Mouse (Mus musculus) R1 (cell line): ENCODE results near the gene Nmrk1.
"Not testable (repeated sequence)": the region's sequence is repeated elsewhere in the genome, so short reads cannot be mapped to it uniquely, and the experiment has no call there.

Experiments used
- DNase-seq: peaks from one replicate; pipeline ENCODE4 v3.0.0-alpha.2; 2018; ENCODE audit warnings: low read depth, low spot score

Gene Nmrk1

DNA sequence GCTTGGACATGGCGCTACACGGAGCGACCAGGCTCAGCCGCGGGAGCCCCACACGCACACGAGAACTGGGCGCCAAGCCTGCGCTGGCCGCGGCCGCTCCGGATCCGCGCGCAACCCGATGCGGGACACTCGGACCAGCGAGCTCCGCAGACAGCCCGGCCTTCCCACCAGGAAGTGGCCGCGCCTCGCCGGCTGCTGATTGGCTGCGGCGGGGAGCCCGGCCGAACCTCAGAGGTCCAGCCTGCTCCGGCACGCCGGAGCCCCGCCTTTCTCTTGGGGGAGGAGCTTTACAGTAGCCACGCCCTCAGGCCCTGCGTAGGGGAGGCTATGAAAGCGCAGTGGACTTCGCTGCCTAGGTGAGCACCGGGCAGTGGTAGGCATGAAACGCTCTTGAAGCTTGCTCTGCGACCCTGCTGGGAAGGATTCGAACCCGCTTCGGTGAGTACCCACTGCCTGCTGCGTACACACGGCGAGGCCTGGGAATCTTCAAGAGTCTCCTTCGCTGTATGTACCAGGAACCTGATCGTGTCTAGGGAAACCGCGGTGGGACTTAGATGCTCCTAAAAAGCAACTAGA lies at the start of gene Nmrk1, which contains the start of gene Ostf1:
Nmrk1 (plus strand) TSS at position 307 of the 576 bp plus-strand sequence.
Ostf1 (minus strand) TSS at position 180 of the 576 bp plus-strand sequence.
- peak; percentile 93 for DNase-seq

DNA sequence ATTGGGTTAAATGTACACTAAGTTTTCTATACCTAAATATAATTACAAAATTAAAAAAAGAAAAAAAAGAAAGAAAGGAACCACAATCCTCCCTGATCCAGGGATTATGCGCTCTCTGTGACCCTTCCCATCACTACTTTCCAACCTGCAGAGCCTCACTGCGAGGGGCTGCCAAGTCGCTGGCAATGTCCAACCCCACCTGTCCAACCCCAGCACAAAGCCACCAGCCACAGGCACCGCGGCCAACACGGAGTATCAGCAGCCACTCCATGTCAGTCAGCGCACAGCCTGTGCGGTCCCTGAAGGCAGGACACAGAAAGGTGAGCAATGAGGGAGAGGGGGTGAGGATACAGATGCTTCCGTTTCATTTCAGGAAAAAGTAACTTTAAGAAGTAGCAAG lies 49.5 kb upstream of the Nmrk1 start:
- no peak for DNase-seq

DNA sequence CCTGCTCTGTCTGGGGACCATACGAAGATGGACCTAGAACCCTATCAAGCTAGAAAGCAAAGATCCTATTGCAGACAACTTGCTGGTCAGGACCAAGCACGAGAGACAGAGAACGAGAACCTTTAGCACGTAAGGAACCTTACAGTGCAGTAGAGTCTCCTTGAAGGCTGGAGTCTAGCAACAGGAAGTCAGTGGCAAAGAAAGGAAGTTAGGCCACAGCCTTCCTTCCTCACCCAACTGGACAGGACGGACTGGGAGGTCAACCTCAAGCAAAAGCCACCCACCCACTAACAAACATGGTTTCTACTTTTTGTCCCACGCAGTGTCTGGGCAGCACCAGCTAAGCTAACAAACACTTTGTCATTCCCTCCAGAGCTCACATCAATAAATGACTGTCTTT lies 48.9 kb upstream of the Nmrk1 start:
- no peak for DNase-seq

DNA sequence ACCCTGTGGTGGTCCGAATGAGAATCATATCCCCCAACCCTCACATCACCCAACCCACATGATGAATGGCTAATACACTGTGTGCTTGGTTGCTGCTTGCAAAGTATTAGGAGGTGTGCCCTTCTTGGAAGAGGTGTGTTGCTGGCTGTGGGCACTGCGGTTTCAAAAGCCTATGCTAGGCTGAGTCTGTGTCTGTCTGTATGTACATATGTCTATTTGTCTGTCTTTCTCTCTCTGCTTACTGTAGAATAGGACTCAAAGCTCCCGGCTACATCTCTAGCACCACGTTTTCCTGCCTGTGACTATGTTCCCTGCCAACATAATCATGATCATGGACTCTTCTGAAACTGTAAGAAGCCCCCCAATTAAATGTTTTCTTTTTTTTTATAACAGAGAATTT lies 48.0 kb upstream of the Nmrk1 start:
- no peak for DNase-seq

DNA sequence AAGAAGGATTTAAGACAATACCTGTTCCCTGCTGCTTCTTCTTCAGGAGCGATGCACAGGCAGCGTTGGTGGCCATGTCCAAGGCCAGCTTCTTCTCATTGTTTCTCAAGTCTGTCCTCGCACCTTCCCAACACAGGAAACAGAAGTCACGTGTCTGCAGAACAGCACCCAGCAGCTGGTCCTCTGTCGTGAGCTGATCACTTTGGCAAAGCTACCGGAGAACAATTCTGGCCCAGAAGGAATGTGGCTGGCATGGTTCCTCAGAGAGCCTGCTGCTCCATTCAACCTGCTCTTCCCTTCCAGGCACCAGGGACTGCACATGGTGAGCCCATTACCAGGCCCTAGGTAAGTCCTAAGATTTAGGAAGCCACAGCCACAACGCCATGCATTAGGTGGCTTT lies 47.1 kb upstream of the Nmrk1 start:
- DNase-seq: no peak

DNA sequence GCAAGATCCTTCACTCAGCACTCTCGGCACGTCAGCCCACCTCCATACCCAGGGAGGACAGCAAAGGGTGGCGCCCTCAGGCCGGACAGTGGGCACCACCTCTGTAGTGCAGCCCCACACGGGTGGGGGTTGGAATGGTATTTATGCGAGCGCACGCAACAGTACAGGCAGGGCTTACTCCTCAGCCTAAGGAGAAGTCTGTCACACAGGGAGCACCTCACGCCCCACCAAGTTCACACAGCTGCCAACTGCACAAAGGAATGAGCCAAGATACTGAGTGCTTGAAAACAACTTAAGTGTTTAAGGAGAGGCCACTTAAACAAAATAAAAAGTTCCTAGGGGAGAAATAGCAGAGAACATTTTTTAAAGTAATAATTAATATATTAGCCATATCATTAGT lies 44.6 kb upstream of the Nmrk1 start:
- DNase-seq: no peak

DNA sequence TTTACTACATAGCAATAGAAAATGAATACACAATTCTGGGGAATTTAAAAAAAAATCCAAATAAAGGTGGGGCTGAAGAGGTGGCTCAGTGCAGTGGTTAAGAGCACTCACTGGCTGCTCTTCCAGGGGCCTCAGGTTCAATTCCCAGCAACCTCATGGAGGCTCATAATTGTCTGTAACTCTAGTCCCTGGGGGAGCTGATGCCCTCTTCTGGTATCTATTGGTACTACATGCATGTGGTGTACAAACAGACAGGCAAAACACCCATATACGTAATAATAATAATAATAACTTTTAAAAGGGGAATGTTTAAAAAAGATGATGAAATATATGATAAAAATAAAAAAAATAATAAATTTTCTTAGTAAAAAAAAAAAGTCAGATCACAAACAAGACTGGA lies 43.5 kb upstream of the Nmrk1 start:
- DNase-seq: peak; percentile 71

DNA sequence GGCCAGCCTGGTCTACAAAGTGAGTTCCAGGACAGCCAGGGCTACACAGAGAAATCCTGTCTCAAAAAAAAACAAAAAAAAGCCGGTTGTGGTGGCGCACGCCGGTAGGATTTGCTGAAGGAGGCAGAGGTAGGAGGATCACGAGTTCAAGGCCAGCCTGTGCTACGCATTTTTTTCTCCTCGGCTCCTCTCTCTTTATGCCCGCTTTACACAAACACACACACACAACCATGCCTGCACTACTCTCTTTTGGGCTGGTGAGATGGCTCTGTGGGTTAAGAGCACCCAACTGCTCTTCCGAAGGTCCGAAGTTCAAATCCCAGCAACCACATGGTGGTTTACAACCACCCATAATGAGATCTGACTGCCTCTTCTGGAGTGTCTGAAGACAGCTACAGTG lies 42.9 kb upstream of the Nmrk1 start:
- not testable (repeated sequence) for DNase-seq

DNA sequence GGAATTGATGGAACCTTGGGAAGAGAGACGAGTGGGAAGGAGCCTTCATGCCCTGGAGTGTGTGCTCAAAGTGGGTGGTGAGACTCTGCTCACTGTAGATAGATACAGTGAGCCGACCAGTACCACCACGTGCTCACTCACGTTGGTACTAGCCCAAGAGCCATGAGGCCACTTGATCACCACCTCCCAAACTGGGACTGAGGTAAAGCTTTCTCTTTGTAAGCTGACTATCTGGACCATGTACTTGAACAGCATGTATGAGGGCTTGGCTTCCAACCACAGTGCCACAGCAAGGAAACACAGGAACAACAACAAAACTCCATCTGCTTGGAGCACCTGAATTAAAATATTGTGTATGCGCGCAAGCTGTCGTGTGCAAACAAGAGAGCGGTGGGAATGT lies 42.5 kb upstream of the Nmrk1 start:
- DNase-seq: no peak

DNA sequence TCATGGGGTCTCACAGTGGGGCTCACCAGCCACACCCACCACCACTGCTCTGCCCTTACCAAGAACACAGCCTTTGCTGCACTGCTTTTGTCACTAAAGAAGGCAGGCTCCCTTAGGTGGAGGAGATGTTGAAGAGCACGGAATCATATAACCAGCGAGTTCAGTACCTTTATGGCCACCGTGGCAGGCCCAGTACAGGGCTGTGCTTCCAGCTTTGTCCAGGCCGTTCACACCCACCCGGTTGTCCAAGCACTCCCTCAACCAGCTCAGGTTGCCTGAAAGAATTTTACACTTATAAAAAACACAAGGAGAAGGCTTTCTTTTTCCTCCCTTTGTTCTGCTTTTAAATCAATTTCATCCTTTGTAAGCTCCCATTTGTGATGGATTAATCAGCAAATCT lies 41.5 kb upstream of the Nmrk1 start:
- DNase-seq: no peak

DNA sequence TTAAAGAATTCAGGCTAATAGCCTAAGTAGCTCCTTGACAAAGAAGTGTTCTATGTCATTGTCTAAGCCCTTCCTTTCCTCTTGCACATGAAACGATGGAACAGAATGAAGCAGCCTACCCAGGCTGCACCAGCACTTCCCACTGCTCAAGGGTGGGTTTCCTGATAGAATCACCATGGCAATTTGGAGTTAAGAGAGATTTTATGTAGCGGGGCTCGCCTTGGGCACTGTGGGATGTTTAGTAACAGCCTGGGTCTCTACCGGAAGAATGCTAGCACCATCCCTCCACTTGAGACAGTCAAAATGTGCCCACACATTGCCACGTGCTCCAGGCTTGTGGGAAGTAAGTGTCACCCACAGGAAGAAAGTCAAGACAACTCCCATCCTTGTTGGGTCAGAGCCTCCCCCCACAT lies 40.8 kb upstream of the Nmrk1 start:
- DNase-seq: no peak

DNA sequence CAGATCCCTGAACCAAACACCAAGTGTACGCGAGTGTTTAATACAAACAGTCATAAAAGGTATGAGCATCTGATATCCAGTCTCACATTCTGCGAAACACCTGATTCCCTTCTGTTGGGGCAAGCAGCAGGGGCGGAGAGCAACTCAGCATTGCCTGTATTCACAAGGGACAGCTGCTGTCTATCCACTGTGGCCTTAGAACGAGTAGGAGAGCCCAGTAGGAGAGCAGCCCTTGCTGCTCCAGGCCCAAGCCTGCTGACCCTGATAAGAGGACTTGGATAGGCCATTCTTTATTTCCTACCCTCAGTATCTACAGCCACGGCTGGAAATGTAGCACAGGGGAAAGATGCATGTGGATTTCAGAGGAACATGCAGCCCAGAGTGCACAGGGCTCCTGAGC lies 38.8 kb upstream of the Nmrk1 start:
- DNase-seq: no peak

DNA sequence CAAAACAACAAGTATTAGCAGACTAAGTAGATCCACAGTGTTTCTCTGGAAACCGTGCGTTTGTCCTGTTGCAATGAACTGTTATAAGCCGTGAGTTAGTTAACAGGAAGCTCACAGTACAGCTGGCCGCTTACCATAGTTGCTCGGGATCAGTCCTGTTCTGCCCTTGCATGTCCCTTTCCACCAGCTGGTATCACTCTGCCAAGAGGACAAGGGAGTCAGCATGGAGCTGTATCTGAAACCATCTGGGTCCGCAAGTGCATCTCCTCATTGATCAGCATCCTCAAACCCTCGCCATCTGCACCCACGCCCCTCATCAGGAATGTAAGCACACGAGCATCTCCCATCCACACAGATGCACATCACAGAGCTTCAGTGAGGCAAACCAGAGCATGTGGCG lies 38.0 kb upstream of the Nmrk1 start:
- no peak for DNase-seq

DNA sequence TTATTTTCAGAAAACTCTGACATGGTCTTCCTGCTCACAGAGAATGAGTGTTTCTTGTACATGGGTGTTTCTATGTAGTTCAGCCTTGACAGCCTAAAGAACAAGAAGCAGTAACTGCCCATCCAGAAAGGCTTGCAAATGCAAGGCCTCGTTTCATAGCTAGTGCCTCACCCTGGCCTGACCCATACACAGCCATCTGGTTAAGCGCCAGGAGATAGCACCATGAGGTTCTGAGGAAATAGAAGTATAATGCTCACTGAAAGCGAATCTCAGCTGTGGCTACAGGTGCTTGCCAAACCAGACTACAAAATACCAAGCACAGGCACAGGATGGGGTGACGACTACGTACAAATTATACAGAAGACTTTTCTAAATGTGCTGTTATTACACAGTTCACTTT lies 34.9 kb upstream of the Nmrk1 start:
- DNase-seq: no peak

DNA sequence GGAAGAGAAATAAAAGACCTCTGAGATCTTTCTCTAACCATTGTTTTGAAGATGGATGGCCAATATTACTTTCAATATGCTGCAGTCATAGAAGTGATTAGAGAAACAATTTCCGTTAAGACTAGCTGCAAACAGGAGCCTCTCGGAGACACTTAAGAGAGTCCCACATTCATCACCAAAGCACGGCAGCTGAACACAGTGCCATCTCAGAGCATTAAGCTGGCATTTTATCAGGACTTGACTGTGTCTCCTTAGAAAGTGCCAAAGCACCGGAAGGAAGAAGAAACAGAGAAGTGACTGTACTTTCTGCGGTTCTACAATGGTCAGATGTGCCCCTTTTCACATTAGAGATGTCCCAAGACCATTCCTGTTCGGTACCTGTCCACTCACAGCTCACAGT lies 34.0 kb upstream of the Nmrk1 start:
- DNase-seq: no peak

DNA sequence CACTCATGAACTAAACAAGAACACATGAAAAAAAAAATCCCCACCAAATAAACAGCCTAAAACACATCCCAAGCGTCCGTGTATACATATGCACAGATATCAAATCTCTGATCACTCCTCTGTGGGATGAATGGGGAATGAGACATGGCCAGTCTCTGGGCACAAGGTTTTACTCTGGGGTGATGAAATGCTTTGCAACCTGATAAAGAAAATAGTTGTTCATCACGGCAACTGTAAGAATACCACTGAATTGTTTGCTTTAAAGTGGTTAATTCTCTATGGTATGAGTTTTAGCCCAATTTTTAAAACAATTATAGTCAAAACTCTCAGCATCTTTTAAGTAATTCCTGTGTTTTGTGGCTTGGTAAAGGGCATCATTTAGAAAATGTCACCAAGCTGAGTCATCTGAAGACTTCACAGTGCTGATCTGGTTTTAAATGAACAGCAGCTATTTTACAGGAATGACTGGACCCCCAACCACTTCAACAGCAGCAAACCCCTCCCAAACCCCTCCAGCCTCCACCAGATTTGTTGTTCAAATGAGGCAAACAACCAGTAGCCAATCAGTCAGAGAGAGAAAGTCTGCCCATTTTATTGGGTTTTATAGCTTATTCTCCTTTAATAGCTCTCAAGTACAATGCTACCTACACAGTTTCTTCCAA lies 33.4 kb upstream of the Nmrk1 start:
- DNase-seq: no peak

DNA sequence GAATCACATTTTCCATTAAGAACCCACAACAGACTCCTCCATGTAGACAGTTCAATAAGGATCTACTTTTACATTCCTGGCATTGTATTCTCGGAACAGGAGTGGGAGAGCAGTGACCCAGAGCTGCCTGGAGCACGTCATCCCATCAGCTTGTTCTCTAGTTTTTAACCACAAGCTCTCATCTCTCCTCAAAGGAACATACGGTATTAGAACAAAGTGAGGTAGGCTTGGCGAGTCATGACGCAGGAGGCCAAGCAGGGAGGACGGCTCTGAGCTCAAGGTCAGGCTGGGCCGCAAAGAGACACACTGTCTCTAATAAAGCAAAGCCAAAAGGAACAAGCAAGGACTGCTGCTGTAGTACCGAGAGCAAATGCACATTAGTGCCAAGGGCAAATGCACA lies 32.7 kb upstream of the Nmrk1 start:
- no peak for DNase-seq

DNA sequence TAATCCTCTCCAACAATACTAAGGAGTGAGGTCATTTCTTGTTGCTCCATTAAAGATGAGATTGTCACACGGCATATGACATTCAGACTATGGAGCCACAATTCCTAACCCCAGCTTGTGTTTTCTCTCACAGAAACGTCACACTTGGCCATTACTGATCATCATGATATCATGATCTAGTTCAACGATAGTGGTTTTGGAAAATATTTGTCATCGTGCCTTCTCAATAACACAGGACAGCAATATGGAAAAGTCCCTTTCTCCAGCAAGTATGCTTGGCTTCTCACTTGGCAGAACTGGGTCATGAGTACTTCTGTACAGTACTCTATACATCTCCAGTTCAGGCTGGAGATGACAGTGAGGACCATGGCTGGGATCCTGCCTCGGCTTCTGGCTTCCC lies 32.1 kb upstream of the Nmrk1 start:
- no peak for DNase-seq

DNA sequence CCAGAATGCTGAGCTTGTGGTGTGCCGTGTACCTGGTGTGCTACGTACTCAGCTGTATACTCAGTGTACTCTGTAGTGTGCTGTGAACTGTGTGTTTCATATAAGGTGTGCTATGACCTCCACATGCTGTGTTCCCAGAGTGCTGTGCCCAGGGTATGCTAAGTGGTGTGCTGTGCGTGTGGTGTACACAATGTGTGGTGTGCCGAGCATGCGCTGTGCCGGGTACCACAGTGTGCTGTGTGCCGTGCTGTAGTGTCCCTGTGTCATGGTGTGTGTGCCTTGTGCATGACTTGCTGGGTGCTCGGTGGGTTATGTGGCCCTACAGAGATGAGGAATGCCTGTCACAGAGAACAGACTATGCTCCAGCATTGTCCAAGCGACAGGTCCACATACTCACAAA lies 31.1 kb upstream of the Nmrk1 start:
- no peak for DNase-seq

DNA sequence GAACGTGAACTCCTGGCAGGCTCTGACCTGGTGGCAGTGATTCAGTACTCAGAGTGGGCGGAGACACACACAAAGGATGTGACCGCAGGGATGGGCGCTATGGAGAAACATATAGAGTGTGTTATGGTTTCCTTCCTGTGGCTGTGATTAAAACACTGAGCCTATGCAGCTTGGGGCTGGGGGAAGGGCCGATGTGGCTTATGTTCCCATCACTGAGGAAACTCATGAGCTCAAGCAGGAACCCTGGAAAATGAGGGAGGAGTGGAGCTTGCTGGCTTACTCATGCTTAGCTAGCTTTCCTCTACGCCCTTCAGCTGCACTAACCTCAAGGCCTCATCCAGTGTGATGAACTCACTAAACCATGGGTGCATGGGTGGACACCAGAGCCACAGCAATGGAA lies 28.7 kb upstream of the Nmrk1 start:
- no peak for DNase-seq

DNA sequence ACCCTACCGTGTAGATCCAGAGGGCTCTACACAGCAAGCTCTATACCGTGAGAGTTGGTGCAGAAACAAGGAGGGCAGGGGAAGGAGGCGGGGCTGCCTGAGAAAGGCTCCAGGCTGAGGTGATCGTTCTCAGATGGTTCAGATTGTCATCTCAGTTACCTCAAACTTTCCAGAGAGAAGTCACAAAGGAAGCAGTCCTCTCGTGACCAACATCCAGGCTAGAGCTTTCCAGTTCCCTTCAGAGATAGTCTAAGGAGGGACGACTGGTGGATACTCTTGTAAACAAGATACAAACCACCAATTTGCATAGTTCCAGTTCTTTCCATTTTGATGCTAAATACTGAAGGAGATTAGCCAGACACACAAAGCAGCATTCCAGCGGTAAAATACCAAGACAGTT lies 23.8 kb upstream of the Nmrk1 start:
- peak; percentile 96 for DNase-seq

DNA sequence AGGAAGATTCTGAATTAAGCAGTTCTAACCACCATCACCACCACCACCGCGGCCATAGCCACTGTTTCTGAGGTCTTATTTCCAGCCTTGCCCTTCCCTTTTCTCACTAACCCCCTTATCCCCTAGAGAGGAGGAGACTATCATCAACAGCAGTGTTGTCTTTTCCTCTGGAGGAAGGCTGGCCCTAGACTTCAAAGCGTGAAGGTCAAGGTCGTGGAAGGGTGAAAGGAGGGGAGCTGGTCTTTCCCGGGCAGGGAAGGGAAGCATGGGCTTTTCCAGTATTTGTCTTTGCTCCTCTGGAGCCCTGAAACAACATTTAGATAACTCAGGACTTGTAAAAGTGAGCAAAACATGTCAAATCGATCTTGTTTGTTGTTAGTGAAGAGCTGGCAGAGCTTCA lies 22.8 kb upstream of the Nmrk1 start:
- peak; percentile 89 for DNase-seq

DNA sequence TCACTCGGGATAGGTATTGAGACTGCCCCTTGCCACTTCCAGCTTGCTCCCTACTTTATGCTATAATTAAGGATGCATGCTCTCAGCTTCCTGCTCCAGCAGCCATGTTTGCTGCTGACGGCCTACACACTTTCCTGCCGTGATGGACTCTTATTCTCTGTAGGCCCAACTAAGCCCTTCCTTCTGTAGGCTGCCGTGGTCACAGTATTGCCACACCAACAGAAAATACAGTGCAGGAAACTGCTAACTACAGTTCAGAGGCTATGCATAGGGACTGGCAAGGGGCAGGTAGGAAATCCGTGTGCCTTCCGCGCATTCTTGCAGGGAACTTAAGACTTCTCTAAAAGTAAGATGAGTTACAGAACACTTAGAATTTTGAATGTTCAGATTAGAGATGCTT lies 17.4 kb upstream of the Nmrk1 start:
- DNase-seq: no peak

DNA sequence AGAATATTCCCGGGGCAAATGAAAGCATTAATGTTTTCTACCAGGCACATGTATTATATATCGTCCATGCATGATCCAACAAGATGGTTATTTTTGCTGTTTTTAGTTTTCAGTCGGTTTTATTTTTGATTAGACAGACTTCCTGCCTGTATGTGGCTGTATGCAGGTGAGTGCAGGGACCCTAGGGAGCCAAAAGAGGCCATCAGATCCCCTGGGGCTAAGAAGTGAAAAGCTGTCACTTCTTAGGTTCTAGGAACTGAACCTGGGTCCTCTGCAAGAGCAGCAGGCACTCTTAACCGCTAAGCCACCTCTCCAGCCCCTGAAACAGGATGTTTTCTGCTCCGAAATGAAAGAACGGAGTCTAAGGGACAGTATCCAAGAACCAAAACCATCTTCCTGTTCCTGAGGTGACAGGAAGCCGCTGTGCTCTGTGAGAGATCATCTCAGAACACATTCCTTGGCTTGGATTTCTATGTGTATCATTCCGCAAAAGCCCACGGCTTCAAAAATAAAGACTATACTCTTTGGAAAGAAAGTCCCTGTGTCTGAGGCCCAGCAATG lies 16.0 kb upstream of the Nmrk1 start:
- DNase-seq: no peak
